Mouse (Mus musculus) T-helper 17 cell (primary cell): ENCODE measurements around the gene Tenm4.

ENCODE experiments used
- in situ Hi-C, 2 experiments: fragments of 300-600 bp; cut with MboI, MseI; formaldehyde crosslinking; loops; 1 replicate in 1 of 2; 2 replicates in 1 of 2; pipeline ENCODE4 v1.15.1; 2025; ENCODE audit warnings: high pct_unique_total_duplicates in 2 of 2

Gene Tenm4

DNA sequence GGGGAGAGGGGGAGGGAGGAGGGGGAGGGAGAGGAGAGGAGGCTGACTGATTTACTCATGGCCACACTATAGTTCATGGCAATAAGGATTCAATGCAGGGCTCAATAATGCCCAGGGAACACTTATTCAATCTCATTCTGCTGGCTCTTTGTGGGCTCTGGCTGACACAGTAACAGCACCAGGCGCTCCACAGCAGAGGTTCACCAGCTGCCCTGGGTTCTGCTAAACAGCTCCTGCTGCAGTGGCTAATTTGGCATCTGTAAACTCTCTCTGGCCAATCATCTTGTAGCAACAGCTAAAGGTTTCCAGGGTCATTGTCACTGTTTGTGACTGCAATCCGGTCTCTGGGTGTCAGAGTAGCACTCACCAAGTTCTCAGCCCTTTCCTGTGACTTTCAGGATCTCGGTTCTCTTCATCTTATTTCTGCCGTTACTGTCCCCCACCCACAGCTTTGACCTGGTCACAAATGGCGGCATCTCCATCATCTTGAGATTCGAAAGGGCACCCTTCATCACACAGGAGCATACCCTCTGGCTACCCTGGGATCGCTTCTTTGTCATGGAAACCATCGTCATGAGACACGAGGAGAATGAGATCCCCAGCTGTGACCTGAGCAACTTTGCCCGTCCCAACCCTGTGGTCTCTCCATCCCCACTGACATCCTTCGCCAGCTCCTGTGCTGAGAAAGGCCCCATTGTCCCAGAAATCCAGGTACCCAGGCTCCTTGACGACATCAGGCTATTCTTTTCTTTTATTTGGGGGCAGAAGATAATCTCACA is 671.6 kb downstream of the Tenm4 start:
- in situ Hi-C loops: loop anchor here in 1 of 2 experiments (10.0 kb wide), 1 partner anchor 1928 kb away; no protein-coding TSS in a partner anchor

GRCm38 (mm10) chr7:96844104-96844894 is 673.3 kb downstream of the Tenm4 start:
- in situ Hi-C loops: loop anchor here in 1 of 2 experiments (10.0 kb wide), 1 partner anchor 1929 kb away; no protein-coding TSS in a partner anchor

DNA sequence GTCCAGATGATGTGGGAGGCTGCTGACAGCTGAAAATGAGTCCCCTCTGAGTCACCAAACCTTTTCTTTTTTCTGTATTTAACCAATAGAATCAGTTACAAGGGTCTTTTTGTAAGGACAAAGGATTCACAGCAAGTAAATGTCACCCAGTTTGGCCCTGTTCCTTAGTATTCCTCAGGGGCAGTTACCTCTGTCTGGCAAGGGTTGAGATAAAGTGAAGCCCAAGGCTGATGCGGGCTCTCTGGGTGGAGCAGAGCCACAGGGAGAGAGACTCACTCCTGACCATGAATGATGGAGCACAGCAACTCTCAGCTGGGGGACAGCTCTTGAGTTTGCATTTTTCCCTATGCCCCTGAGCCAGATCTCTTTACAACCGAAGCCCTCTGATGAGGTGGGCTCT is 681.7 kb downstream of the Tenm4 start:
- in situ Hi-C loops: no loop called here

- in situ Hi-C loops: no loop called here
Observed at GRCm38 (mm10) chr7:96855867-96856406, 684.9 kb downstream of the Tenm4 start.

- in situ Hi-C loops: no loop called here
Observed at GRCm38 (mm10) chr7:96856518-96856917, 685.5 kb downstream of the Tenm4 start.

DNA sequence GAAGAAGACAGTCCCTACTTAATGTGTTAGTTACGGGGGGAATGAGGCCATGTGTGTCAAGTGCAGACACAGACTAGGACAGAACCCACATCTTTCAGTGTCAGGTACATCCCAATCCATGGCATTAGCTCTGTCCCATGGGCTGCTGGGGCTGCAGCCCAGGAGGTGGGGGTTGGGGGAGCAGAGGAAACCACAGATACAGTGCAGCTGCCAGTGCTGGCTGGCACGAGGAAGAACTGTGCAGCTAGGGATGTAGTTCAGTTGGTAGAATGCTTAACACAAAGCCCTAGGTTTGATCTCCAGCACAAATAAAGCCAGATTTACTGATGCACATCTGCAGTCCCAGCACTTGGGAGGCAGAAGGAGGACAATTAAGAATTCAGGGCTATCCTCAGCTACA is 688.0 kb downstream of the Tenm4 start:
- in situ Hi-C loops: no loop called here

- in situ Hi-C loops: no loop called here
Observed at GRCm38 (mm10) chr7:96859684-96860083, 688.6 kb downstream of the Tenm4 start.

DNA sequence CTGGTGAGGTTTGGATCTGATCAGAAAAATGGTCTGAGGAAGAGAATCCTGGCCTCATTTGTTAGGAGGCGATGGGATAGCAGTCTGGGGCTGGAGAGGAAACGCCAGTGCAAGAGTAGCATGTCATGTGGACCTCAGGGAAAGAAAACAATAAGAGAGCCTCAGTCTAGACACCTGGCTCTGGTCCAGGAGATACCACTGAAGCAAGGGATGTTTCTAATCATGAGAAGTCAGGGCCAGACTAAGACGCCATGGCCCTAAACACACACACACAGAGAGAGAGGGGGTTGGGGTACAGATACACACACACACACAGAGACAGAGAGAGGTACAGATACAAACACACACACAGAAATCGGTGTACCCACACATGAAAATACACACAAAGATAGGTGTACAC is 689.6 kb downstream of the Tenm4 start:
- in situ Hi-C loops: no loop called here

DNA sequence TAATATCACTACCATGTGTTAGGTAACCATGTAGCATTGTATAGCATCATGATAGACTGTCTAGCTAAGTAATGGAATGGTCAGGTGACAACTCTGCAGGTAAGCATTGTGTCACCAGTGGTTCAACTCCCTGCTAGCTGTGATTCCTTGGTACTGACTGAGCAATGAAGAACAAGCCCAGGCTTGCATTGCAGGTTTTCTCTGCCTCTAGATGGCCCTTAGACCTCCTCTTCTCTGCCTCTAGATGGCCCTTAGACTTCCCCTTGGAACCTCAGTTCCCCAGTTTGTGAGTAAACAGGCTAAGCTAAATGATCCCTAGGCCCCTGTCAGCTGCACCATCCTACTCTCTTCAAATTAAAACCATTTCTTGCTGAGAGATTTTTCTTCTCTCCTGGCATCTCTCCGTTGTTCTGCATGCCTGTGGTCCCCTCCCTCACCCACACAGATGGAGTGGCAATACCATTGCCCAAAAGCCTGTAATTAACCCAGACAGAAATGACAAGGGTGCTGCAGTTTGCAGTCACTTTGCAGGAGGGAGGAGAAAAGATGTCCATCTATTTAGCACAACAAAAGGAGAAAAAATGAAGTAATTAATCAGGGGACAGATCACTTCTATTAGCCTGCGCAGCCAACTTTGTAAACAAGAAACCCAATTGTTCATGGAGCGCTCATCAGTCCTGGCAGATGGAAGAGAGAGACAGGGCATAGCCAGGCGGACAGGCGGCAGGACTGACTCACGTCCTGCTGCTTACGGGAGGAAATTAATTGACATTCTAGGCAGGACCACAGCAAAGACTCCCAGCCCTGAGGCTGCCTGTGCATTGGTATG is 694.1 kb downstream of the Tenm4 start:
- in situ Hi-C loops: no loop called here

GRCm38 (mm10) chr7:96869079-96869810 is 698.2 kb downstream of the Tenm4 start:
- in situ Hi-C loops: no loop called here

GRCm38 (mm10) chr7:96870473-96870872 is 699.4 kb downstream of the Tenm4 start:
- in situ Hi-C loops: no loop called here

GRCm38 (mm10) chr7:96871031-96871430 is 700.0 kb downstream of the Tenm4 start:
- in situ Hi-C loops: no loop called here

DNA sequence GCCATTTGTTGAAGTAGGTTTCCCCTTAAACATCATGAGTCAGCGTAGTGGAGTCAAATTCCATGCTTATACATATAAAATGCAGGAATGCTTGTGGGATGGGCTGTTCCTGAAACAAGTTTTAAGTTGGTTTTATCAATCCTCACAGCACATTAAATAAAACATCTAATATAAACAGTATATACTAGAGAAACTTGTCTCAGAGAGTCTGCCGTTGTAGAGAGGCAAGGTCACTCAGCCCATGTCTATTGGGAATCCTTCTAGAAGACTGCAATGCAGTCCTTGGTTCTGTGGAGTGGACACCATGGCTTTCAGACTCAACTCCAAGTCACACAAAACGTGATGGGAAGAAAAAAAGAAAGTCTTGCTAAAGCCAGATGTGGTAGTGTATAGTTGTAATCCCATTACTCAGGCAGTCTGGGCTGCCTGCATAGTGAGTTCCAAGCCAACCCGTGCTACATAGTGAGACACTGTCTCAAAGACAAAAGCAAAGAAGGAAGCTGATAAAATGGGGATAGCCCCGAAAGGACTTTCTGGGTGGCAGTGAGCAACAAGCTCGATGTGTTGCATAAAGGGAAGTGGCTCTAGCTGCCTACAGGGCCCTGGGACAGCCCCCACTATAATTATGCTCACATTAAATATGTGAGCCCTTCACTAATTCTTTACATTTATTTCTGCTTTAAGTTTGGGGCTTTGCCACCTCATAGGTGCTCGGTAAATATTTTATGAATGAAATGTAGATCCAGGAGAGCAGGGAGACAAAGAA is 707.6 kb downstream of the Tenm4 start:
- in situ Hi-C loops: no loop called here

DNA sequence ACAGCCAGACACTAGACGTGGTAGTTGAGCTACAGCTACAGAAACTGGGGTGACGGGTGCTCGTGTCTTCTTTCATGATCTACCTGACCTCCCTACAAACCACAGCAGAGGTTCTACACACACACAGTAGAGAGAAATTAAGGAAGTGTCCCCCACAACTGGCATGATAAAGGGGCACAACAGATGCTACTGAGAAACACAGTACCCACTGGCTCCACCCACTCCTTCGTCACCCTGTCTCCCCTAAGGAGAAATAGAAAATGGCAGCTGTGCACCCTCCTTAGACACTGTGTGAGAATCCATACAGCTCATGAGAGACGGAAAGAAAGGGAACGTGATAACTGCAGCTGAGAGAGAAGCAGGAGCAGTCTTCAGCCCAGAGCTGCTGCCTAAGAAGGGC is 708.5 kb downstream of the Tenm4 start:
- in situ Hi-C loops: no loop called here

GRCm38 (mm10) chr7:96880221-96880944 is 709.3 kb downstream of the Tenm4 start:
- in situ Hi-C loops: no loop called here

DNA sequence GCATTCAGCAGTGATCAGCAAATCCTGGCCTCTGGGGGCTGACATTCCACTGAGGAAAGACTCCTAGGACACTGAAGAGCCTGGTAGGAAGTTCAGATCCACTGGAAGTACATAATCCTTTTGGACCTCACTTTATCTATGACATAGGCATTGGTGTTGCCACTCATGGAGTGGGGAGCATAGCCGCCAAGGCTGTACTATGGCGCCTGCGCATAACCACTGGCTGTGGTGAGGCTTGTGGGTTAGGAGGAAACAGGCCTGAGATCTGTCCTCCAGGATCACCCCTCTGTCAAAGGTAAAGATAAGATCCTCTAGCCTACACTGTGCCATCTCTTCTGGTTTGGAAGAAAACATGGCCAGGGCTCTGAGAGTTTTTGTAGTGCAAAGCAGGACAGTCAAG is 712.3 kb downstream of the Tenm4 start:
- in situ Hi-C loops: no loop called here

GRCm38 (mm10) chr7:96887088-96887654 is 716.1 kb downstream of the Tenm4 start:
- in situ Hi-C loops: no loop called here

GRCm38 (mm10) chr7:96889061-96890034 is 718.3 kb downstream of the Tenm4 start:
- in situ Hi-C loops: no loop called here
